Mouse (Mus musculus) kidney, postnatal 25 days (tissue): ENCODE data around the gene Gm2832.
"Not testable (repeated sequence)": the region's sequence is repeated elsewhere in the genome, so short reads cannot be mapped to it uniquely, and the experiment has no call there.

Source experiments
- DNase-seq, 2 experiments: peaks; one replicate each; pipeline ENCODE4 v3.0.0; 2021; ENCODE audit warnings: mixed read lengths in 2 of 2

The Gm2832 gene

DNA sequence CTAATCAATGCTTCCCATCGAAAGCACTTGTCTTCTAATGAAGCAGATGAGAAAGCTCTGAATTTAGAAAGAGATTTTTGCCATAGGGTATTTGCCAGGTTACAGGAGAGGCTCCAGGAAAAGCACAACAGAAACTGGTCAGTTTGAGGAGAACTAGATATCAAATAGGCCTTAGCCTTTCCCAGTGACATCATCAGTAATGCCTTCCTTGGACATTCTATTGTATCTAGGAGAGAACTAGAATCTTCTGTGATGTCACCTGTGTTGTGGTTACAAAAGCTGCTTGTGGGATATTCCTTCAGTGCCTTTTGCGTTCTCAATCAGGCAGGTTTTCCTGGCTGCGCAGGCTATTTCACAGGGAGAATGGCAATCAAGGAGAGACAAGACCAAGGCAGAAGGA is at the start of gene Gm2832:
Gm2832 (plus strand) TSS at position 301 of the 400 bp plus-strand sequence.
- not testable (repeated sequence) for DNase-seq

DNA sequence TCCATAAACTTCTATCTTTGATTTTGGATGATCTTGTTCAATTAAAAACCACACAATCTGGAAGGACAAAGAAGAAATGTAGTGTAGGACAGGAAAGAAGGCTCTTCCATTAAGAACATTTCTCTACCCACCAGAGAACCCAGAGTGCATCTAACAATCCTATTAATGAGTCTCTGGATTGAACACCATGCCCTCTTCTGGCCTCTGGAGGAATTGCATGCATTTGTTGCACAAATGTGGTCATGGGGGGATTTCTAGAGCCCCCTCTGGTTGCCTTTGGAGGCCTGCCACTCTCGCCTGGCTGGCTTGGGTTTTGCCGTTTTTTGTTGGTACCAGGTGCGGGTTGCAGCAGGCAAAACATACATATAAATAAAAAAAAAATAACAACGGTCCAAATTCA is 15.3 kb upstream of the Gm2832 start:
- peak; percentile 61 to 81 for DNase-seq

DNA sequence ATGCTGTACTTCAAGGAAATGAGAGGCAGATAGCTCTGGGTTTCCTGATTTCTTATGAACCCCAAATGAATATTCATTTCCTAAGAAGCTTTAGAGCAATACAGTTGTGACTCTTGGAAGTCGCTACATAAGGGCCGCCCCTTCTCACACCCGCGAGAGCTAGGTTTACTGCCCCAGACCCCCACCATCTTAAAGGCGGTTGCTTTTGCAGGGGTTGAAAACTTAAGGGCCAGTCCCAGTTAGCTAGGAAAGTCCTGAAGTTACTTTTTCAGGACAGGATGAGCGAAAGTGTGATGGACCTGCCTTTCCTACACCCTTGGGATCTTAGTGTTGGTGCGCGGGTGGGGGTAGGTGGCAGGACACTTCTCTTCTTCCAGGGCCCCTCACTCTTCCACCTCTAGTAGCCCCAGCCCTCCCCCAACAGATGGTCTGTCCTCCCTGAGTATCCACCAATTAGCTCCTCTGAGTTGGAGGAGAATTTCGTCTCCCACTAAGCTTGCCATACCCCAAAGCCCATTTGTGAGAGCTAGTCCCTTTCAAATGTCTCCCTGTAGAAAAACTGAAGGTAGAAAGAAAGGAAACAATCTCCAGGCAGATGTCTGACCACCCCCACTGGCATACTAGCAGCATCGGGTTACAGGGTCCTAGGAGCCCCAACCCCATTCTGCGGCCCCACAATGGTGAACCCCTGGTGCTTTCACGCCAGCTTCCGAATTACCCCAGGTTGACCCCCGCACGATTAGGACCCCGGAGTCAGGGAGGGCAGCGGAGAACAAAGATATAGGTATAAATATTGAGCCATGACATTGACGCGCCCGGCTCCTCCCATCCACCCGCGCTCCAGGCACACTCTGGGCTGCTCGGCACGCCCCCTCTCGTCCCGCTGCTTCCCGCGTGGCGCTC is 14.5 kb upstream of the Gm2832 start:
- DNase-seq, result peak in 1 of 2 experiments; percentile 38

DNA sequence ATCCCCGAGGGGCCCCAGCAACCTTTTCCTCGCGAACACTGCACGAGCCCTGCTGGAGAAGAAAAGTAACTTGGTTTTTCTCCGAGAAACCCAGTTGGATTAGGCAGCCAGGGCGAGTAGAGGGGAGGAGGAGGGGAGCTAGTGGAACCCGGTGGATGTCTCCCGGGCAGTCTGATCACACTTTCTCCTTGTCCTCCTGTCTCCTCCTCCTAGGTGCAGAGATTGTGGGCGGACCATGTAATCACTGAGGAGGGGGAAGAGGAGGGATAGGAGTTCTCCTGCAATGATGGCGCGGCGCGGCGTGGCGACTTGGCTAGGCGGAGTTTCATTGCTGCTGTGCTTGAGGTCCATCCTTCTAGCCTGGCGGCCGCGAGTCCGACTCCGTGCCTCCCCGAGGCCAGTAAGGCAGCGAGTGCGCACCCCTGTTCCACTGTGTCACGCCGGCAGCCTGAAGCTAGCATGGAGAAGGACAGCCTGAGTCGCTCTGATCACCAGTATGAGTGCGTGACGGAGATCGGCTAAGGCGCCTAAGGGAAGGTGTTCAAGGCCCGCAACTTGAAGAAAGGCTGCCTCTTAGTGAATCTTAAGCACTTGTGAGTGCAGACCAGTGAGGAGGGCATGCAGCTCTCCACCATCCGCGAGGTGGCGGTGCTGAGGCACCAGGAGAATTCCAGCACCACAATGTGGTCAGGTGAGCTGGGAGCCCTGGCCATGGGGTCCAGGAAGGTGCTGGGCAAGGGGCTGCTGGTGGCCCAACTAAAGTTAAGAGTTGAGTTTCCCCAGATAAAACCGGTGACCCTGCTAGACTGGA is 13.6 kb upstream of the Gm2832 start:
- peak; percentile 58 to 60 for DNase-seq

DNA sequence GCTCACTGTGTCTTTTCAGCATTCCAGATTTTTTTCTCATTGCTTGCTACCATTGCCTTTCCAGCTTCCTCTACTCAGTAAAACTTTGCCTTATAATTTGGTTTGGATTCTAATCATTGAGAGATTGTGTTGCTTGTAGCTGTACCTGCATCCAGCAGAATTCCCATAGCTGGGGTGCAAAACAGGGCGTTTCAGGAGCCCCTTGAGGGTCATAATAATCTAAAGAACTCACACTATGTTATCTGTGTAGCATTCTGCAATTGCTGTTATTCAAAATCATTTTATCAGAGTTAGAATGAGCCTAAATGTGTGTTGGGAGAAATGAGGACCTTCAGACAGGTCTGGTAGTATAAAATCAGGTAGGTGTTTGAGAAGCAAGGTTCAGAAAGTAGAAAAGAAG is 7.4 kb downstream of the Gm2832 start:
- DNase-seq, result peak in 1 of 2 experiments; percentile 31
